Mouse (Mus musculus) myocyte (in vitro differentiated cells): Measurements from ENCODE around the gene Pth1r.

Source experiments
- CEBPB ChIP-seq: IDR thresholded peaks from 2 replicates; pipeline ENCODE4 v1.6.1; 2011; ENCODE audit warnings: mild to moderate bottlenecking, moderate library complexity; ENCODE audit not compliant: poor library complexity, insufficient read depth, severe bottlenecking
- E2F4 ChIP-seq: IDR thresholded peaks from one replicate; pipeline ENCODE4 v1.6.1; 2011; ENCODE audit warnings: mild to moderate bottlenecking, control low read depth, moderate library complexity; ENCODE audit not compliant: insufficient read depth
- MAX ChIP-seq: IDR thresholded peaks from one replicate; pipeline ENCODE4 v1.6.1; 2011; ENCODE audit warnings: low read depth, mild to moderate bottlenecking, control low read depth
- MYOG ChIP-seq, 3 experiments: IDR thresholded peaks; one replicate each; pipeline ENCODE4 v1.6.1; 2011; ENCODE audit warnings: control low read depth in 2 of 3, low read depth in 2 of 3, mild to moderate bottlenecking in 2 of 3; ENCODE audit not compliant: insufficient read length in 2 of 3, control insufficient read depth in 1 of 3, insufficient read depth in 1 of 3
- POLR2A ChIP-seq: IDR thresholded peaks from one replicate; pipeline ENCODE4 v1.6.1; 2011; ENCODE audit warnings: low read depth, mild to moderate bottlenecking, control low read depth, moderate library complexity; ENCODE audit not compliant: insufficient read length
- POLR2AphosphoS2 ChIP-seq: IDR thresholded peaks from one replicate; pipeline ENCODE4 v1.6.1; 2011; ENCODE audit warnings: low read depth, control low read depth; ENCODE audit not compliant: insufficient read length
- REST ChIP-seq: IDR thresholded peaks from one replicate; pipeline ENCODE4 v1.6.1; 2011; ENCODE audit warnings: mild to moderate bottlenecking, control low read depth, moderate library complexity; ENCODE audit not compliant: insufficient read depth, insufficient read length
- SRF ChIP-seq: IDR thresholded peaks from one replicate; pipeline ENCODE4 v1.6.1; 2011; ENCODE audit warnings: low read depth; ENCODE audit not compliant: control insufficient read depth, insufficient read length
- TCF12 ChIP-seq: IDR thresholded peaks from one replicate; pipeline ENCODE4 v1.6.1; 2011; ENCODE audit warnings: mild to moderate bottlenecking, control low read depth; ENCODE audit not compliant: poor library complexity, insufficient read depth, severe bottlenecking
- USF1 ChIP-seq: IDR thresholded peaks from one replicate; pipeline ENCODE4 v1.6.1; 2011; ENCODE audit warnings: low read depth, mild to moderate bottlenecking, control low read depth, moderate library complexity

DNA sequence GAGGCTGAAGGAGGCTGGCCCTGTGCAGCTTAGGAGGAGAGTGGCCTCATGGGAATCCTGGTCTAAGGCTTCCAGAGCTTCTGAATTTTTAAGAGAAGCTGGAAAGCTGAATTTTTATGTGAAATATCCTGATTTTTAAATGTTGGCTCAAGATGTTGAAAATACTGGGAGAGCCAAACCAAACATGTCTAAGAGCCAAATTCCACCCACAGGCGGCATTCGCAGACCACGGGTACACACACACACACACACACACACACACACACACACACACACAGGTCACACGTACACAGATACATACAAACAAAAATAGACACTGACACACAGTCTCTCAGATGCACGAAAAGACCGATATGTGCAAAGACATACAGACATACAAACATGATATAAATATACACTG is 28.9 kb downstream of the Pth1r start:
- TF ChIP-seq CEBPB, result no peak
- TF ChIP-seq MAX, result no peak
- no peak for TF ChIP-seq E2F4
- TF ChIP-seq REST, result no peak
- no peak for TF ChIP-seq POLR2A
- no peak for TF ChIP-seq SRF
- TF ChIP-seq POLR2AphosphoS2, result no peak
- TF ChIP-seq TCF12, result no peak
- no peak for TF ChIP-seq USF1
- no peak for TF ChIP-seq MYOG (IDR thresholded peaks at IDR 0.05; ENCODE audit: control insufficient read depth in 1 of 3, insufficient read depth in 1 of 3, insufficient read length in 2 of 3, low read depth in 2 of 3)
